Mouse (Mus musculus) intestine, postnatal 0 days (tissue): ENCODE results near the gene Brf1. TPM values are rescaled to one million over a fixed set of nuclear protein-coding genes. Genes with fewer than 3 reads are reported as not detected.

Experiments
- ATAC-seq: fragments of 200-750 bp; cut with Nextera tagmentation; 2 replicates; pipeline ENCODE4 v1.8.0; 2017; ENCODE audit warnings: mild to moderate bottlenecking, moderate TSS enrichment, moderate library complexity
- H3K27ac ChIP-seq: fragments of 300-500 bp; sonication (generic); 2 replicates; pipeline ENCODE4 v1.5.1; 2014; ENCODE audit warnings: mild to moderate bottlenecking, low read depth, low read length, moderate library complexity
- H3K27me3 ChIP-seq: fragments of 300-500 bp; sonication (generic); replicated peaks from 2 replicates; pipeline ENCODE4 v1.6.1; 2014; ENCODE audit warnings: low read length, mixed read lengths; ENCODE audit not compliant: control insufficient read depth, insufficient read depth
- H3K36me3 ChIP-seq: fragments of 300-500 bp; sonication (generic); 2 replicates; pipeline ENCODE4 v1.6.1; 2014; ENCODE audit warnings: mild to moderate bottlenecking, moderate library complexity; ENCODE audit not compliant: control insufficient read depth, insufficient read depth
- H3K4me1 ChIP-seq: fragments of 300-500 bp; sonication (generic); replicated peaks from 2 replicates; pipeline ENCODE4 v1.6.1; 2014; ENCODE audit warnings: antibody characterized with exemption, low read length, mixed read lengths; ENCODE audit not compliant: control insufficient read depth, insufficient read depth
- H3K4me2 ChIP-seq: fragments of 300-500 bp; sonication (generic); replicated peaks from 2 replicates; pipeline ENCODE4 v1.6.1; 2014; ENCODE audit warnings: low read depth, mild to moderate bottlenecking, moderate library complexity
- H3K4me3 ChIP-seq: fragments of 300-500 bp; sonication (generic); 2 replicates; pipeline ENCODE4 v1.5.1; 2014; ENCODE audit warnings: low read depth, low read length
- H3K9ac ChIP-seq: fragments of 300-500 bp; sonication (generic); 2 replicates; pipeline ENCODE4 v1.6.1; 2014; ENCODE audit warnings: mild to moderate bottlenecking, low read depth, low read length
- H3K9me3 ChIP-seq: fragments of 300-500 bp; sonication (generic); 2 replicates; pipeline ENCODE4 v1.6.1; 2016; ENCODE audit warnings: mixed run types; ENCODE audit not compliant: control insufficient read depth
- CTCF ChIP-seq: sonication (generic); IDR thresholded peaks from 2 replicates; pipeline ENCODE4 v1.5.1; 2016; ENCODE audit warnings: low read depth, mild to moderate bottlenecking, control low read depth, antibody characterized with exemption, moderate library complexity
- WGBS: fragments of 180-500 bp; shearing (Covaris S2); extraction: QIAGEN DNeasy Blood & Tissue Kit; methylation state at CpG from one replicate; pipeline ENCODE4 v1.1.7; 2014; 5-methylcytosine and 5-hydroxymethylcytosine counted together
- polyA plus RNA-seq: library from polyadenylated mRNA; unstranded; fragments of >200 nt; fragmentation: Nextera tagmentation; extraction: Ambion mirVana; gene quantifications from 2 replicates; pipeline ENCODE4 v1.2.1, GENCODE M21; 2015

Brf1 gene
- polyA plus RNA-seq, 1 experiment from 2014 or later: 17.9 TPM

GRCm38 (mm10) chr12:112955800-112956199, 44.7 kb downstream of the Brf1 start:
- Histone ChIP-seq H3K4me2 (no peak overlapping the region), H3K4me3 (no peak overlapping the region), H3K9me3 (no peaks in the 10 kb centered on the region), H3K4me1 (0 out of 2 replicates have a peak, but pooled peaks cover 2% of the 10 kb centered on the region), H3K27me3 (no peaks in the 10 kb centered on the region), H3K27ac (no peak overlapping the region), H3K36me3 (peaks cover 21% of the 10 kb centered on the region), H3K9ac (no peak overlapping the region)
- 19% methylated on average over 4 of the region's 4 CpGs for WGBS
- peak; percentile 93 for TF ChIP-seq CTCF
- ATAC-seq: peak; percentile 25

- WGBS: 60% methylated on average over 3 of the region's 3 CpGs
- H3K27ac ChIP-seq: no peak overlapping the region
- no peak for TF ChIP-seq CTCF
- no peak overlapping the region for H3K4me2 ChIP-seq
- H3K4me3 ChIP-seq: no peak overlapping the region
- no peak overlapping the region for H3K9ac ChIP-seq
- H3K4me1 ChIP-seq: 0 out of 2 replicates have a peak, but pooled peaks cover 2% of the 10 kb centered on the region
- no peaks in the 10 kb centered on the region for H3K9me3 ChIP-seq
- H3K27me3 ChIP-seq: no peaks in the 10 kb centered on the region
- peaks cover 2% of the 10 kb centered on the region; the same call in 1 of the 2 replicates for H3K36me3 ChIP-seq
- no peak for ATAC-seq
Measured at GRCm38 (mm10) chr12:112952926-112953565, 47.5 kb downstream of the Brf1 start.

- no peak overlapping the region for H3K4me2 ChIP-seq
- ATAC-seq: peak; percentile 66
- H3K27ac ChIP-seq: no peak overlapping the region
- no peaks in the 10 kb centered on the region for H3K27me3 ChIP-seq
- 0 out of 2 replicates have a peak, but pooled peaks cover 2% of the 10 kb centered on the region for H3K4me1 ChIP-seq
- H3K4me3 ChIP-seq: no peak overlapping the region
- no peak overlapping the region for H3K9ac ChIP-seq
- no peaks in the 10 kb centered on the region for H3K36me3 ChIP-seq
- H3K9me3 ChIP-seq: no peaks in the 10 kb centered on the region
- WGBS: 22% methylated on average over 8 of the region's 8 CpGs
- no peak for TF ChIP-seq CTCF
Measured at GRCm38 (mm10) chr12:112952433-112952832, 48.1 kb downstream of the Brf1 start.

DNA sequence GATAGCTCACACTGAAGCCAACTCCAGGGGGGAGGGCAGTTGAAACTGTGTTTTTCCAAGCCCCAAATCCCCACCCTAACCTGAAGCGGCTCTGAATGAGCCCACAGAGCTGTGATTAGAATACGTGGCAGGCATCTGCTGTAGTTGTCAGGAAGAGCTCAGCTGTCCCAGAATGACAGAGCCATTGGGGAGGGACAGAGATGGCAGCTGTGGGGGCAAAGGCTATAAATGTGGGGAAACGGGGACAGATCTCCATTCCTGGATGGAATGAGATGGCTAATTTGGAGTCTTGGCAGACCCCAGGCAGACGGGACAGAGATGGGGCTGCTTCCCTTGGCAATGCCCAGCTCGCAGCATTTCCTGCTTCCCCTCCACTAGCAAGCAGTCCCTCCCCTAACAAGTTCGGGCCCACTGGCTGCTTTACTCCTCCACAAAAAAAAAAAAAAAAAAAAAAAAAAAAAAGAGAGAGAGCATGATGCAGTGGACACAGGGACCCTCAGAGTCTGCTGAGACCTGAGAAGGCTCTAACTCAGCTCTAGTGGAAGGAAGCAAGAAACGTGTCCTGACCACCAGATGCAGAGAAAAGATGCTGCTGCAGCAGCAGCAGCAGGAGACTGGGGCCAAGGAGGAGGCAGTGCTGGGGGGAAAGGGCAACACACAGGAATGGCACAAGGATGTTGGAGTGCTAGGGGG, 49.2 kb downstream of the Brf1 start:
- WGBS: 28% methylated on average over 7 of the region's 7 CpGs
- H3K4me3 ChIP-seq: no peak overlapping the region
- H3K9ac ChIP-seq: no peak overlapping the region
- no peak for TF ChIP-seq CTCF
- H3K4me1 ChIP-seq: 0 out of 2 replicates have a peak, but pooled peaks cover 2% of the 10 kb centered on the region
- H3K27me3 ChIP-seq: no peaks in the 10 kb centered on the region
- ATAC-seq: no peak
- no peak overlapping the region for H3K4me2 ChIP-seq
- H3K36me3 ChIP-seq: no peaks in the 10 kb centered on the region
- no peaks in the 10 kb centered on the region for H3K9me3 ChIP-seq
- H3K27ac ChIP-seq: no peak overlapping the region

DNA sequence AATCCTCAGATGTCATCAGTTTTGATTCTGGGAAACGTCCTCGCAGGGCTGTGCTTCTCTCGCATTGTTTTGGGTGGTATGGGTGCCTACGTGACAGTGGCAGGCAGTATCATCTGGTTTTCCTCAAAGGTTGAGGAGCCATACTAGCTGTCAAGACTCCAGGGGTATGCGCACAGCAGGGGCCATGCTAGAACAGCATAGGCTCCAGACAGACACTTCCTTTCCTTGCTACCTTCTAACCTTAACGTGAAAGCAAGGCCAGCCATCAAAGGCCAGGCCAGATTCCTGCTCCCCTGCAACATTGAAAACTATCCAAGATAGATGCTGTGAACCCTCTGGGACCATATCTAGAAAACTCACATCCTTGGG, 49.8 kb downstream of the Brf1 start:
- Histone ChIP-seq H3K27me3 (no peaks in the 10 kb centered on the region), H3K36me3 (no peaks in the 10 kb centered on the region), H3K4me2 (peak overlapping the region; percentile 95), H3K4me3 (peak overlapping the region; percentile 50), H3K9ac (peak overlapping the region; percentile 50; the same call in 1 of the 2 replicates), H3K27ac (peak overlapping the region; percentile 28; the same call in 1 of the 2 replicates), H3K4me1 (0 out of 2 replicates have a peak, but pooled peaks cover 2% of the 10 kb centered on the region), H3K9me3 (no peaks in the 10 kb centered on the region)
- 12% methylated on average over 6 of the region's 6 CpGs for WGBS
- no peak for TF ChIP-seq CTCF
- no peak for ATAC-seq

DNA sequence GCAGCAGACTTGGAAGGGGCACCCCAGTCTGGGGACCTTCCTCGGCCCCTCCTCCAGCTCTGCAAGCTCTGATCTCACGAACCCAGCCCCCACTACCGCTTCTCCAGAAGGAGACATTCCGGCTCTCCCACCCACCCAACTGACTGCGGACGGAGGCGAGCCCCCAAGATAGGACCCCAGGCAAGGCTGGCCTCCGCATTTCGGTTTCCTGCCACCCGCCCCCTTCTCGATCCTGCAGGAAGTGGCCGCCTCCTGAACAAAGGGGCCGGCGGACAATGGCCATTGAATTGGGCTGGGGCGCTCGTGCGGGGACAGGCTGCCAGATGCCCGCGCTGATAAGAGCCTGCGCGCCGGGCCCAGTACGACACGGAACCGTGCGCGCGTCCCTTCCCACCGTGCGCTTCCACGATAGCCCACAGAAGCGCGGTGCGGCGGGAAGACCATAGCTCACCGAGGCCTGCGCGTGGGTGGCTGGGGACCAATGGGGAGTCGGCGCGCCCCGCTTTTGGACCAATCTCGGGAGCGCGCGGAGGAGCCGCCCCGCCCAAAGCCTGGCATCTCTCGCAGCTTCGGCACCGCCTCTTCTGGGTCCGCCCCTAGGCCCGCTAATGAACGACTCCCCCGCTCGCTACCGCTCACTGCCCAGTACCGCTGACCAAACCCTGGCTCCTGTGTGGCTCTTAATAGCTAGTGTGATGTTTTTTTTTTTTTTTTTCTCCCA, 50.3 kb downstream of the Brf1 start:
- H3K27ac ChIP-seq: peak overlapping the region; percentile 28; the same call in 1 of the 2 replicates
- no peaks in the 10 kb centered on the region for H3K9me3 ChIP-seq
- peak overlapping the region; percentile 95 for H3K4me2 ChIP-seq
- H3K27me3 ChIP-seq: no peaks in the 10 kb centered on the region
- 0 out of 2 replicates have a peak, but pooled peaks cover 2% of the 10 kb centered on the region for H3K4me1 ChIP-seq
- under 1% methylated on average over 57 of the region's 58 CpGs for WGBS
- ATAC-seq: peak; percentile 55
- no peak for TF ChIP-seq CTCF
- H3K4me3 ChIP-seq: peak overlapping the region; percentile 50
- H3K36me3 ChIP-seq: no peaks in the 10 kb centered on the region
- H3K9ac ChIP-seq: peak overlapping the region; percentile 50
